ENCODE assay signal across 12 mouse cellular contexts in genomic region chr13:113887090-113887489, GRCm38 (mm10).
"Had no signal": no experiment of that assay in that cellular context is flagged by ENCODE, and none has a peak within 500 bp of the region (broad histone marks: within the 10 kb centered on the region; RNA-seq: fewer than 3 reads in every experiment).

No protein-coding gene starts in this region.

- H3K9ac ChIP-seq: limb, embryonic 13.5 days; liver, embryonic 14.5 days; neural tube, embryonic 15.5 days had no signal

- H3K27ac ChIP-seq: layer of hippocampus, adult 2 months; limb, embryonic 13.5 days; liver, embryonic 14.5 days; midbrain, embryonic 13.5 days; neural tube, embryonic 15.5 days had no signal

- H3K4me3 ChIP-seq: layer of hippocampus, adult 2 months; limb, embryonic 13.5 days; midbrain, embryonic 13.5 days; myocyte; neural tube, embryonic 15.5 days had no signal

- H3K36me3 ChIP-seq: limb, embryonic 13.5 days; midbrain, embryonic 13.5 days; neural tube, embryonic 15.5 days had no signal

- DNase-seq: kidney, postnatal 10 days; kidney, postnatal 4 days; lung, adult 18-20 months; right cerebral cortex, adult 18-20 months; right cerebral cortex, postnatal 25 days; thymus, postnatal 4 days had no signal

- H3K4me2 ChIP-seq: limb, embryonic 13.5 days; neural tube, embryonic 15.5 days had no signal

- H3K27me3 ChIP-seq: limb, embryonic 13.5 days; midbrain, embryonic 13.5 days; neural tube, embryonic 15.5 days had no signal

- H3K9me3 ChIP-seq: limb, embryonic 13.5 days; midbrain, embryonic 13.5 days; neural tube, embryonic 15.5 days had no signal
